Mouse (Mus musculus) WW6 (cell line): ENCODE data around the gene Vps53.
A peak's percentile ranks its signal among the peaks of the same experiment; 100 is the strongest.

Experiments
- DNase-seq: peaks from one replicate; pipeline ENCODE4 v3.0.0-alpha.2; 2013; ENCODE audit warnings: low read depth, low spot score

The Vps53 gene

DNA sequence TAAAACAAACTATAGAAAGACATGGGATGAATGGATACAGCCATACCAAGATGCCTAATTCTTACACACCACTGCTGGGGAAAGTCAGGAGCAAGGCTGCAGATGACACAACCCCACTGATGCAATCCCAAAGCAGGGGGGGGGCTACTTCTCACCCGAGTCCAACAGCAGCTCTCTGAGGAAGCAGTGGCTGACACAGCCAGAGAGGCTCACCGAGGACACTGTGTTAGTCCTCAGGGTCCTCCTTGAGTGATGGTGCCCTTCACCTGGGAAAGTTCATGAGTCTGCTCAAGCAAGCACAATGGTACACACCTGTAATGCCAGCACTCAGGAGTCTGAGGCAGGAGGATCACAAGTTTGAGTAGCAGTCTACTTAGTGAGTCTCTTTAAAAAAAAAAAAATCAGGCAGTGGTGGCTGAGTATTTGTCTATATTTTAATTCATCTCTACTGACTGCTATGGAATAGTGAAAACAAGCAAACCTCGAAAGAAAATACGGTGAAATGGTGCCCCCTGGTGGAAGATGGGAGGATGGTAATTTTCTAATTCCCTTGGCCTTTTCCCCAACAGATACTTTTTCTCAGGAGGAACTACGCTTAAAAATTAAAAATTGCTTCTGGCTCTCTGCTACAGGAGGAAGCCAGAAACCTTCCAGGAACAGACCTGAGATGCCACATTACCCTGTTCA lies 12.2 kb downstream of the Vps53 start:
- DNase-seq: peak; percentile 38

GRCm38 (mm10) chr11:76166657-76167056 lies 12.8 kb downstream of the Vps53 start:
- DNase-seq: no peak

DNA sequence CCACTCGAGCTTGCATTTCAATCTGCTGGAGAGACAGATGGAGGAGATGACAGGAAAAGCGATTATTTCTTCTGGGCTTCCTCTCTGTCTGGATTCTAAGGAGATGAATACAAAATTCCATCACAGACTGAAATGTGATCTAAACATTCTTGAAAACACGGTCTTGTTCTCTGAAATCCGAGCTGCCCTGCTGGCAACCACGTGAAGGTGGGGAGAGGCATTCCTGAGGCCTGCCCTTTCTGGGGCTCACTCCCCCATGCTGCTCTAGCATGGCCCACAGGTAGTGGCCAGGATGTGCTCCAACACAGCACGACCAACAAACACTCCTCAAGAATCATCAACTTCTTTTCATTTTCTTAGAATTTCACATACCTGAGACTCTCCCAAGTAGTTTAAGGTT lies 19.2 kb downstream of the Vps53 start:
- no peak for DNase-seq

- no peak for DNase-seq
Measured at GRCm38 (mm10) chr11:76158375-76158774, 21.1 kb downstream of the Vps53 start.

GRCm38 (mm10) chr11:76154861-76155260 lies 24.6 kb downstream of the Vps53 start:
- no peak for DNase-seq

- no peak for DNase-seq
Measured at GRCm38 (mm10) chr11:76154200-76154599, 25.2 kb downstream of the Vps53 start.

- no peak for DNase-seq
Measured at GRCm38 (mm10) chr11:76153236-76153951, 26.1 kb downstream of the Vps53 start.

GRCm38 (mm10) chr11:76150980-76151379 lies 28.5 kb downstream of the Vps53 start:
- no peak for DNase-seq

DNA sequence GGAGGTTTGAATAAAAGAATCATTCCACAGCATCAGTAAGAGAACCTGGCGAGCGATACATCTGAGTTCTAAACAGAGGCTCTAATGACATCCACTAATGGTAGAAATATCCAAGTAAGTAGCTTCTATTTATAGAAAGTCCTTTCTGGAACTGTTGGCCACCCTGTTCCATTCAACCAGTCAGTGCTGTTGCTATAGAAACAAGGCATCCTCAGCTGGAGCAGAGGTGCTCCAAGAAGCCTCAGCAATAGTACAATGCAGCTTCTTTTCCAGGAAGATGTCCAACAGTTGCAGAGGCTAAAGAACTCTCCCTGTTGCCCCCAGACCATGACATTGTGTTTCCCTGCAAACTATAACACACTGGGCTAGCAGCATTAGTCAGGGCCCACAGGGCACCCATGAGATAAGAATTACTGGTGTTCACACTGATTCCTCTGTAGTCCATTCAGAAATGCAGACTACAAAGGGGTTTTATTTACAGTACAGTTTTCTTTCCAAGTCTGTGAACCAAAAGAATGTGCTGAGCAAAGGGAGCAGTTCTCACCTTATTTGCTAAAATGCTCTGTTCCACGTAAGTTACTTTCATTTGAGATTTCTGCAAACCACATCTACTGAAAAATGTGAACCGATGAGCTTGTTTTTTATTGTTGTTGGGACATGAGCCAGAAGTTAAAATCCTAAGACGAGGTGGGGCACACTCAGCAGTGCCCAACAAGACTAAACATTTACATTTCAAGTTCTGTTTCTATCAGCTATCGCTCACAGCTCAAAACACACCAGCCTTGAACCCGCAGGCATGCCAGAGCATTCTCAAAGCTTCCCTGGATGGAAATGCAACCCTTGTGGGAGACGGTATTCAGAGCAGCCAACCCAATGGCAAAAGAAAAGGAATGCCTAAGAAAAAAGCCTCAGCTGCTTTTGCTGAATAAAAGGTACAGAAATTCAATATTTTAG lies 31.1 kb downstream of the Vps53 start:
- DNase-seq: no peak

DNA sequence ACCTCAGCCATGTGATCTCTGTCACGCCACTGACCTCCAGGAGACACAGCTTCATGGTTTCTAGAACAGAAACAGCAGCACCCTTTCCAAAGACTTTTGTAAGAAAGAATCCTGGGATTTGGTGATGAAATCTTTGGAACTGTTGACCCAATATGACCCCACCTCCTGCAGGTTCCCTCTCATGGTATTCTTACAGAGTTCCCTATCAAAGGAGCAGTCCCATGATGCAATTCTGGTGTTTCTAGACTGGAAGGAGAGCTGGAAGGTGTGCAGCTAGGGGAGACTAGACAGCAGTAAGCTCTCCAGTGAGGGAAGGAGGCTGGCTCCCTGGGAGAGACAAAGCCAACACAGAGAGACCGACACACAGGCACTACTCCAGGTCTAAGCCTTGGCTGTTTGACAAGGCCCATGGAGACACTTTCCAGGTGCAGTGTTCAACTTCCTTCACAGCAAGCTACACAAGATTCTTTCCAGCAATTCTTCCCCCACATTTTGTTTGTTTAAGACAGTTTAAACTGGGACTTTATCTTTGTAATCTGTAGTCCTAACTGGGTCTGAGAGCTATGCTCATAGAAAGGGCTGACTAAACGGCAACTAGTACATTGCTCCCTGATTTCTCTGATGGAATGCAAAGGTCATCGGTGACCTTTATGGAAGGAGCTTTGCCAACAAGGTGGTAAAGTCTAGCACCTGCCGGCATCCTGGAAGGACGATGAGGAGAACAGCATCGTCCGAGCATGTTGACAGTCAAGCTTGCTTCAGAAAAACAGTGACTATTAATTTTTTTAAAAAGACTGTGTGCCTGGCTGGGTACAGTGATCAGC lies 33.0 kb downstream of the Vps53 start:
- no peak for DNase-seq

GRCm38 (mm10) chr11:76145169-76145568 lies 34.3 kb downstream of the Vps53 start:
- DNase-seq: no peak

DNA sequence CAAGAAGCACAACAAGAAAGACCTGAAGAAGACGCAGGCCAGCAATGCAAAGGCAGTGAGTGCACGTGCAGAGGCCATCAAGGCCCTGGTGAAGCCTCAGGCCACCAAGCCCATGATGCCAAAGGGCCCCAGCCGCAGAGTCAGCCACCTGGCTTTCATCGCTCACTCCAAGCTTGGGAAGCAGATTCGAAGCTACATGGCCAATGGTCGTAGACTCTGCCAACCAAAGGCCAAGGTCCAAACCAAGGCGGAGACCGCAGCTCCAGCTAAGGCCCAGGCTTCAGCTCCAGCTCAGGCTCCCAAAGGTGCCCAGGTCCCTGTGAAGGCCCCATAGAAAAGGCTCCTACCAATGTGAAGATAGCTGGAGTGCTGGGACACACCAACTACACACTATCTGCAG lies 35.1 kb downstream of the Vps53 start:
- DNase-seq: no peak

GRCm38 (mm10) chr11:76137996-76138395 lies 41.5 kb downstream of the Vps53 start:
- DNase-seq: no peak

- DNase-seq: no peak
Measured at GRCm38 (mm10) chr11:76135641-76136437, 43.6 kb downstream of the Vps53 start.

DNA sequence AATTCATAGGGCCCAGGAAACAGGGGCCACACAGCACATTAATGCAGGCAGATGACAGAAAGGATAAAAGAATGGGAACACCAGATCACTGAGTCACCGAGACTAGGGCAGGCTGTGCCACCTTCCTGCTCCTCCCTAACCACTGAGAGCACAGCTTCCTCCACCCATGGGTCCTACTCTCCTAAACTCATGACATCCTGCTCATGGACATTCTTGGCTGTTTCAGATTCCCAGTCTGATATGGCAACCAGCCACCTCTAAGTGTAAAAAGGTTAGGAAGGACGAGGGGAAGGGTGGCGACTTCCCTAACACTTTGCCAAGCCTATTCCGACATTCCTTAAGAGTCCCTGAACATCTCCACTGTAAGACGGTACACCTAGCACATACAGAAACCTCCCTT lies 48.6 kb downstream of the Vps53 start:
- DNase-seq: no peak

- DNase-seq: no peak
Measured at GRCm38 (mm10) chr11:76125386-76125785, 54.1 kb downstream of the Vps53 start.

DNA sequence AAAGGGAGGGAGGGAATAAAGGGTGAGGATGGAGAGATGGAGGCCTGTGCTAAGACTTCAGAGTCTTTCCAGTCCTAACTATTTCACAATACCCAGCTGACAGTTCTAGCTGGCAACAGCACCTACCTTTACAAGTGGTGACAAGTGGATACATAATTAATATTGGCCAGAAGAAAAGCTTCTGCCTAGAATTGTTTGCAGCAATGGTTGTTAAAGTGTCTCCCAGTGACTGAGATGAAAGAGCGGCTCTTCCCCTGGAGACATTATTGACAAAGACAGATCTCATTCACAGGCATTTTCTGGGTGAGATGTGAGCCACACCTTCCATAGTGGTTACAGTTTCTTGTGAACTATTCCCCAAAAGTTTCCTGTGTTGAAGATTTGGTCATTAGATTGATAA lies 55.9 kb downstream of the Vps53 start:
- DNase-seq: no peak

GRCm38 (mm10) chr11:76122571-76122970 lies 56.9 kb downstream of the Vps53 start:
- DNase-seq: no peak

DNA sequence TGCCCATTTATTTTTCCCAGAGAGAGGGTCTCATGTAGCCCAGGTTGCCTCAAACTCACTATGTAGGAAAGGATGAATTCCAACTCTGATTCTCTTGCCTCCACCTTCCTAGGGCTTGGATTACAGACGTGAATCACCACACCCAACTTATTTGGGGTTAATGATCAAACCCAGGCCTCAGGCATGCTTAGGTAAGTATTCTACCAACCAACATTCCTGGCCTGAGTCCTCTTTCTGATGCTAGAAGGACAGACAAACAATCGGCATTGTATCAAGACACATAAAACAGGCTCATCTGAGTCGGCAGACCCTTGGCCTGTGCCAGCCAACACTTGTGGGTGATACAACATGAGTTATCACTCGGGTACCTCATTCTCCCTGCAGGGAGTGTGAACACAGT lies 58.4 kb downstream of the Vps53 start:
- no peak for DNase-seq

DNA sequence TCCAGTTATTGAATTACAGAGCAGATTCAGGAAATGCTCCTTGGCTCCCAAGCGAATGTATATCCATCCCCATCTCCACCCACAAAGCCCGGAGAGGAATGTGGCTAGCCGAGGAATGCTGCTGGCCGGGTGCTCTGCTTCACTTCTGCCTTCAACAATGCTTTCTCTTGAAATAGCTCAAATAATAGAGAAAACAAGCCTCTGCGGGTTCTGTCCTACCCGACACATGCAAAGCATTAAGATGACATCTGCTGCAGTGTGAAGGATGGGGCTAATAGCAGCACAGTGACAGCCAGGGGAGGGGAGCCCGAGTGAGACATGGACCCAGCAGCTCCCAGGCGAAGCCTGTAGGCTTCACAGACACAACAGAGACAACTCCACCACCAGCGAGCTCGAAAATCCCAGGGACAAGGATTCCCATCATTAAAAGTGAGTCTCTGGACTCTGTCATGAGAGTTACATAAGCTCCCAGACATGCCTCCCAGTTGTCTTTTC lies 59.0 kb downstream of the Vps53 start:
- DNase-seq: no peak
